Mouse (Mus musculus): ENCODE data around the gene Bcam.
A peak's percentile ranks its signal among the peaks of the same experiment; 100 is the strongest.

DNA sequence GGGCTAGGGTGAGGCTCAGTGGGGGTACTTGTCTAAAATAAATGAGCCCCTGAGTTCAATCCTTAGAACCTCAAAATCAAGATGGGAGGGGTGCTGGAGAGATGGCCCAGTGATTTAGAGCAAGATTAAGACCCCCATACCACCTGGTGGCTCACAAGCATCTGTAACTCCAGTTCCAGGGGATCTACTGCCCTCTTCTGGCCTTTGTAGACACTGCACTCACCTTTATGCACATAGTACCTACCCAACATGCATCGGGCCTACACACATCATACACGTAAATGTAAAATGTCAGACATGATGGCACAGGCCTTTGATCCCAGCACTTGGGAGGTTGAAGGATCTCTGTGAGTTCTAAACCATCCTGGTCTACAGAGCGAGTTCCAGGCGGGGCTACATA lies 11.8 kb upstream of the Bcam start:
- TF ChIP-seq POLR2A (IDR thresholded peaks at IDR 0.05; ENCODE audit: low read depth, low read length): no peak
- peak; percentile 42; the same call in 1 of the 2 replicates for TF ChIP-seq CTCF (IDR thresholded peaks at IDR 0.05; ENCODE audit: extremely low read depth, insufficient read length, insufficient replicate concordance, low read depth, low read length)

Measured in small intestine, adult 2 months (tissue).